Mouse (Mus musculus) WW6 (cell line): ENCODE results near the gene Sh3bp5l.

Source experiments
- DNase-seq: peaks from one replicate; pipeline ENCODE4 v3.0.0-alpha.2; 2013; ENCODE audit warnings: low read depth, low spot score

Gene Sh3bp5l

DNA sequence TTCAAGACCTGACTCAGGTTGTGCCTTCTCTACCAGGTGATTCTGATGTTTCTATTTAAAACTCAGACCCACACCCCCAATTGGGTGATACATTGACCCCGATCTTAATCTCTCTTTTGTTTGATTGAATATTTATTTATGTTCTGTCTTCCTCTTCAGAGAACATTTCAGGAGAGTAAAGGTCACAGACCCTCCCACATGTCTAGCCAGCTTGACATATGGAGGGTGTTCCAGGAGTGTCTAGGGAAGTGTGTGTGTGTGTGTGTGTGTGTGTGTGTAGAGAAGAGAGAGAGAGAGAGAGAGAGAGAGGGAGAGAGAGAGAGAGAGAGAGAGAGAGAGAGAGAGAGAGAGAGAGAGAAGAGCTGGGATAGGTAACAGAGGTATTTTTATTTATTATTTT is 47.2 kb downstream of the Sh3bp5l start:
- DNase-seq: no peak

DNA sequence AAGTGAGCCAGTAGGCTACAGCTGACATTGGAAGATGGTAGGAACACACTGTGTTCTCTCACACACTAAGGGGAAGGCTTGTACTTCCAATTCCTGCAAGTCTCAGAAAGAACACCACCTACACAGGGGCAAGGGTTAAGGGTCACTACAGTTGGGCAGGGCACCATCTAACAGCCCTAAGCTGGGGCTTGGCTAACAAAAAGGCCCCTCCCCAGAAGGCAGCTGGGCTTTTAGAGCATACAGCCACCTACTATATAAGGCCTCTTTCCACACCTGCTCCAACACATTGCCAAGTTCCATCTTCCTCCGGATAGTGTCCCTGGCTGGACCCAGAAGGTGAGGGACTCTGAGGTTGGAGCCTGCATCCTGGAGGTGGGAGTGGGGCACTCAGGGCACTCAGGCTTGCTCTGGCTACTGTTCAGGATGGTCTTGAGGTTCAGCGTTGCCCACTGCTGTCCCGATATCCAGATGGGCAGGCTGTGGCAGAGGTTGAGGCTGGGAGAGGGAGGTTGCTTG is 48.3 kb downstream of the Sh3bp5l start, which contains the start of gene Lypd8:
Gene Lypd8, plus strand, starts transcription at position 281 of the 516 bp plus-strand sequence.
- no peak for DNase-seq

DNA sequence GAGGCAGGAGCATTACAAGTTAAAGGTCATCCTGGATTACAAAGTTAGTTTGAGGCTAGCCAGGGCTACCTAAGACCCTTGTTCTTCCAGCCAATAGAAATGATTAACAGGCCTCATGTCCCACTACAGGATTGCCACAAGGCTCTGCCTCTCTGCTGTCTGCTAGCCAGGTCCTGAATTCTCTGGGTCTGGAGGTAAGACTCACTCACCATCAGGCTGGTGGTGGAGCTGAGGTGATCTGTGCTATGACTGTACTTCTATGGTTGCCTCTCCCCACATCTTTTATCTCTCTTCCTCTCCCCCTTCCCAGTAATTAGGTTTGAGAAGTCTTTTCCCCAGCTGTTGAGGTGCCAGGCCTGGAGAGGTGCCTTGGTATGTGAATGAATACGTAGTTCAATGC is 49.0 kb downstream of the Sh3bp5l start:
- DNase-seq: no peak

GRCm38 (mm10) chr11:58382471-58382870 is 51.9 kb downstream of the Sh3bp5l start:
- DNase-seq: no peak
